Mouse (Mus musculus) stomach, embryonic 14.5 days (tissue): ENCODE measurements around the gene Isg20. TPM values are rescaled to one million over a fixed set of nuclear protein-coding genes. Genes with fewer than 3 reads are reported as not detected.

Experiments
- ATAC-seq: fragments of 200-750 bp; cut with Nextera tagmentation; 2 replicates; pipeline ENCODE4 v1.8.0; 2017; ENCODE audit warnings: low read depth, moderate TSS enrichment; ENCODE audit not compliant: insufficient number of reproducible peaks, insufficient read depth, low FRiP score
- H3K27ac ChIP-seq: fragments of 300-500 bp; sonication (generic); 2 replicates; pipeline ENCODE4 v1.5.1; 2014; ENCODE audit warnings: mild to moderate bottlenecking, low read length, moderate library complexity, mixed read lengths
- H3K27me3 ChIP-seq: fragments of 300-500 bp; sonication (generic); 2 replicates; pipeline ENCODE4 v1.6.1; 2014; ENCODE audit warnings: low read length, control low read depth, mixed read lengths; ENCODE audit not compliant: control insufficient read depth, insufficient read depth
- H3K36me3 ChIP-seq: fragments of 300-500 bp; sonication (generic); 2 replicates; pipeline ENCODE4 v1.6.1; 2014; ENCODE audit warnings: mild to moderate bottlenecking, control low read depth, low read length, moderate library complexity, mixed read lengths; ENCODE audit not compliant: control insufficient read depth, insufficient read depth
- H3K4me1 ChIP-seq: fragments of 300-500 bp; sonication (generic); 2 replicates; pipeline ENCODE4 v1.6.1; 2014; ENCODE audit warnings: low read length, control low read depth, mixed read lengths; ENCODE audit not compliant: control insufficient read depth, insufficient read depth
- H3K4me2 ChIP-seq: fragments of 300-500 bp; sonication (generic); replicated peaks from 2 replicates; pipeline ENCODE4 v1.6.1; 2014; ENCODE audit warnings: low read depth, low read length, control low read depth
- H3K4me3 ChIP-seq: fragments of 300-500 bp; sonication (generic); 2 replicates; pipeline ENCODE4 v1.5.1; 2014; ENCODE audit warnings: low read depth, low read length, control low read depth
- H3K9ac ChIP-seq: fragments of 300-500 bp; sonication (generic); replicated peaks from 2 replicates; pipeline ENCODE4 v1.6.1; 2014; ENCODE audit warnings: low read depth, mild to moderate bottlenecking, control low read depth, low read length, moderate library complexity, mixed read lengths
- H3K9me3 ChIP-seq: fragments of 300-500 bp; sonication (generic); 2 replicates; pipeline ENCODE4 v1.6.1; 2016; ENCODE audit warnings: low read depth, low read length, control low read depth; ENCODE audit not compliant: control insufficient read depth
- WGBS: fragments of 180-500 bp; shearing (Covaris S2); extraction: QIAGEN DNeasy Blood & Tissue Kit; methylation state at CpG from one replicate; pipeline ENCODE4 v1.1.7; 2014; 5-methylcytosine and 5-hydroxymethylcytosine counted together
- microRNA-seq: library from miRNA; unstranded; fragments of <30 nt; microRNA quantifications from one replicate; pipeline ENCODE4, GENCODE M21; 2016
- polyA plus RNA-seq: library from polyadenylated mRNA; unstranded; fragments of >200 nt; fragmentation: Nextera tagmentation; extraction: Ambion mirVana; gene quantifications from 2 replicates; pipeline ENCODE4 v1.2.1, GENCODE M21; 2014

Isg20 gene
- polyA plus RNA-seq, 1 experiment from 2014 or later, result 16.0 TPM

- no peak for ATAC-seq
- H3K4me2 ChIP-seq, result no peak overlapping the region
- H3K9ac ChIP-seq, result no peak overlapping the region
- H3K4me3 ChIP-seq, result no peak overlapping the region
- 79% methylated on average over 6 of the region's 6 CpGs for WGBS
- H3K36me3 ChIP-seq, result no peaks in the 10 kb centered on the region
- no peaks in the 10 kb centered on the region for H3K4me1 ChIP-seq
- H3K9me3 ChIP-seq, result no peaks in the 10 kb centered on the region
- H3K27me3 ChIP-seq, result no peaks in the 10 kb centered on the region
- no peak overlapping the region for H3K27ac ChIP-seq
These were observed 45.4 kb downstream of the Isg20 start for GRCm38 (mm10) chr7:78958499-78959073.

- Histone ChIP-seq H3K4me3 (no peak overlapping the region), H3K4me2 (no peak overlapping the region), H3K27ac (no peak overlapping the region), H3K4me1 (no peaks in the 10 kb centered on the region), H3K27me3 (no peaks in the 10 kb centered on the region), H3K9ac (no peak overlapping the region), H3K36me3 (no peaks in the 10 kb centered on the region), H3K9me3 (no peaks in the 10 kb centered on the region)
- WGBS, result 89% methylated on average over 3 of the region's 3 CpGs
- ATAC-seq, result no peak
These were observed 50.7 kb downstream of the Isg20 start for GRCm38 (mm10) chr7:78963891-78964290.

Small RNA genes within 50 kb of the gene (microRNA-seq; reads per million reads assigned to microRNA genes)
- gene Mir7-2, result 28.9 reads per million, percentile 32 among the genes with 10 or more reads in this experiment

Other genes with a start within 250 kb of the Isg20 start
- 5.9 and 8.6 TPM in 2 replicates for gene Ntrk3, start 175.4 kb upstream of the Isg20 start, polyA plus RNA-seq
- 73.2 and 74.5 TPM in 2 replicates for gene Mrps11, start 130.3 kb upstream of the Isg20 start, polyA plus RNA-seq
- 66.5 and 68.6 TPM in 2 replicates for gene Mrpl46, start 129.9 kb upstream of the Isg20 start, polyA plus RNA-seq
- gene Det1, start 66.2 kb upstream of the Isg20 start, polyA plus RNA-seq, result 19.4 and 21.3 TPM in 2 replicates
- gene Aen, start 17.6 kb upstream of the Isg20 start, polyA plus RNA-seq, result 32.6 and 34.9 TPM in 2 replicates
- gene Acan, start 140.1 kb downstream of the Isg20 start, polyA plus RNA-seq, result 0.36 and 1.1 TPM in 2 replicates
- gene Hapln3, start 217.6 kb downstream of the Isg20 start, polyA plus RNA-seq, result 3.8 and 4.2 TPM in 2 replicates
- 273 and 292 TPM in 2 replicates for gene Mfge8, start 235.6 kb downstream of the Isg20 start, polyA plus RNA-seq